Comparison of ENCODE assay signal across 17 mouse cellular contexts in genomic region chr11:51371926-51372325, GRCm38 (mm10).
"Had no signal": no experiment of that assay in that cellular context is flagged by ENCODE, and none has a peak within 500 bp of the region (broad histone marks: within the 10 kb centered on the region; RNA-seq: fewer than 3 reads in every experiment).

No protein-coding gene starts in this region.

- H3K27ac ChIP-seq: midbrain, embryonic 10.5 days; midbrain, embryonic 12.5 days; neural tube, embryonic 13.5 days; neural tube, embryonic 15.5 days had no signal

- DNase-seq: lung, embryonic 14.5 days; lung, postnatal 10 days; lung, postnatal 4 days; retina, postnatal 1 day; right cerebral cortex, adult 18-20 months; right cerebral cortex, postnatal 25 days; right cerebral cortex, postnatal 4 days; spleen, adult 18-20 months; thymus, adult 18-20 months; thymus, postnatal 14 days; thymus, postnatal 36 days had no signal

- H3K4me2 ChIP-seq: lung, embryonic 14.5 days; midbrain, embryonic 12.5 days; neural tube, embryonic 13.5 days; neural tube, embryonic 15.5 days had no signal

- ATAC-seq: midbrain, embryonic 16.5 days had no signal

- H3K36me3 ChIP-seq: midbrain, embryonic 10.5 days; midbrain, embryonic 12.5 days; neural tube, embryonic 13.5 days; neural tube, embryonic 15.5 days had no signal

- H3K9ac ChIP-seq: lung, embryonic 14.5 days; midbrain, embryonic 12.5 days; neural tube, embryonic 13.5 days; neural tube, embryonic 15.5 days had no signal

- H3K4me1 ChIP-seq: midbrain, embryonic 12.5 days had no signal

- H3K9me3 ChIP-seq: midbrain, embryonic 10.5 days; midbrain, embryonic 12.5 days; neural tube, embryonic 13.5 days; neural tube, embryonic 15.5 days had no signal

- H3K27me3 ChIP-seq: midbrain, embryonic 12.5 days; neural tube, embryonic 13.5 days had no signal

- H3K4me3 ChIP-seq: midbrain, embryonic 10.5 days; midbrain, embryonic 12.5 days; myocyte; neural tube, embryonic 13.5 days; neural tube, embryonic 15.5 days had no signal
